Mouse (Mus musculus): ENCODE measurements around the gene Hes3. TPM values are rescaled to one million over a fixed set of nuclear protein-coding genes. Genes with fewer than 3 reads are reported as not detected.

Gene Hes3
- total RNA-seq, 2 experiments from 2014 or later = not detected

DNA sequence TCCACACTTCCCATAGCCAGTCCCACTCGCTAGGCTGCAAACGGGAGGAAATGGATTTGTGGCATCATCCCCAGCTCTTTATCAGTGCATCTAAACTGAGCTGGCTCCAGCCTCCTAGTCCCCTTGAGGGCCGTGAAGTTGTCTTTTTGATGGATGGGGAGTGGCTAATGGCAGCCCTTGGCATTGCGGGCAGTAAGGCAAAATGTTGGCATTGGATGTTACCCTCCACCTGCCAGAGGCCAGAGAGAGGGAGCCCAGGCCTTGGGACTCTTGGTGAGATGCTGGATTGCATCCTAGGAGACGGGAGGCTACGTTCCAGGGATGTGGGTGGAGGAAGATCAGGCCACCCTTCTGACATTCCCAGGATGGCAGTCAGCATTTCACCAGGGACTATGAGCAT, 14.5 kb upstream of the Hes3 start:
- no peak for DNase-seq (ENCODE audit: low spot score)

- DNase-seq (ENCODE audit: low spot score) = no peak
Observed at GRCm38 (mm10) chr4:152304685-152305084, 13.2 kb upstream of the Hes3 start.

DNA sequence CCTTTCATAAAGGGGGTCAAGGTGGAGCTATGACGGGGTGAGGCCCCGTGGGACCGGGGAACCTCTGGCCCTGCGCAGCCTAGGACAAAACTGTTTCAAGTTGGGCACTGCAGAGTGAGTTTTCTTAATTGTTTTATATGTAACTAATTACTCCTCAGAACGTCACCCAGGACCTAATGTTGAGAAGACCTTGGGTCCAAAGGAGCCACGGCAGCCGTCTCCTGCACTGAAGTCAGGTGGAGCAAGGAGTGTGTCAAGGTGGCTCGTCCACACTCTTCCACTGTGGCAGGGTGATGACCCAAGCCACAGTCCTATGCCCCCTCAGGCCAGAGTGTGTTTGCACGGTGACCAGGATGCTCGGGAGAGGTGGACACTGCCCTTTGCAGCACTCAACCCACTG, 11.7 kb upstream of the Hes3 start:
- no peak for DNase-seq (ENCODE audit: low spot score)

DNA sequence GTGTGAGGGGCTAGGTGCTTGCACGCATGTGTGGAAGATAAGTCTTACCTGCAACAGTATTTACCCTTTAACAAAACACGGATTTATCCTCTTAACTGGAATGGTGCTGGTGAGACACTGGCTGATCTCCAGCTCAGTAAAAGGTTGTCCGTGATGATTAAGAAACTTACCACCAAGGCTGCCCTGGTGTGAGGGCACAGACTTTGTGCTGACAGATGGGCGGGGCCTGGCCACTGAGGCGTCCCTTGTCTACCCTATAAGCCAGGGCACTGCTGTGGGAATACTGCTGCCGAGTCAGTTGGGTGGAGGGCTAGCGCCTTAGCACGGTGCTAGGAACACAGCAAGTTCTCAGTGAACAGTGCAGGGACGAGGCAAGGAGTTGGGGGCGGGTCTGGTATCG, 10.6 kb upstream of the Hes3 start:
- no peak for DNase-seq (ENCODE audit: low spot score)

GRCm38 (mm10) chr4:152300375-152300774, 8.9 kb upstream of the Hes3 start:
- DNase-seq (ENCODE audit: low spot score) = no peak

- no peak for DNase-seq (ENCODE audit: low spot score)
Observed at GRCm38 (mm10) chr4:152298836-152299235, 7.4 kb upstream of the Hes3 start.

DNA sequence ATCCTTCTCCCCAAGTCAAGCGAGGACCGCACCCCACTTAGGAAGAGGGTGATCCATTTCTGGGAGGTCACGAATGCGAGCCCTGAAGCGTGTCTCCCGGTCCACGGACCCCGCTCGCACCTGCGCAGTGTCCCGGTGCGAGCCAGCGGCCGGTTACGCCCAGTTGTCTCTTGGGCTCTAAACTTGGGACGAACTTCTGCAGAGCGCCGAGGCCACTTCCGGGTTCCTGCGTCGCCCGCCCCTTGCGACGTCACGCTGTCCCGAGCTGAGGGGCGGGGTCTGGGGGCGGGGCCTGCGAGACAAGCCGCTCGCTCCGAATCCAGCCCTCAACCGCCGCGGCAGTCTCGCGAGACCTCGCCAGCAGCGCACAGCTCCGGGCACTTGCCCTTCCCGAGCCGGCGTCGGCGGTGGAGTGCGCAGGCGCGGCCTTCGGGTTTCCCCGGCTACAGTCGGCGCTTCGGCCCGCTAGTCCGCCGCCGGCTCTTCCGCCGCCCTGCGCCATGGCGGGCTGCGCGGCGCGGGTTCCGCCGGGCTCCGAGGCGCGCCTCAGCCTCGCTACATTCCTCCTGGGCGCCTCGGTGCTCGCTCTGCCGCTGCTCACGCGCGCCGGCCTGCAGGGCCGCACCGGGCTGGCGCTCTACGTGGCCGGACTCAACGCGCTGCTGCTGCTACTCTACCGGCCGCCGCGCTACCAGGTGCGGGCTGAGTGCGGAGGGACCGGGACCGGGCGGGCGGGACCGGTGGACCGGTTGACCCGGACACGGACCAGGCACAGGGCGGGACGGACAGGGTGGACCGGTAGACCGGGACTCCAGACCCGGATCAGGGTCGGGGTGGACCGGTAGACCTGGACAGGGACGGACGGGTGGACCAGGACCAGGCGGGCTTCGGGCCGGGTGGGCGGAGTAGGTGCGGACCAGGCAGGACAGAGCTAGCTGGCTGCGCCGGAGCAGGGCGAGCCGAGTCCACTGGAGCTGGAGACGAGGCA, 5.7 kb upstream of the Hes3 start, which contains the start of gene Icmt:
Icmt (plus strand) TSS at position 354 of the 988 bp plus-strand sequence.
- peak; percentile 99 for DNase-seq (ENCODE audit: low spot score)

GRCm38 (mm10) chr4:152296371-152296770, 4.9 kb upstream of the Hes3 start:
- no peak for DNase-seq (ENCODE audit: low spot score)

GRCm38 (mm10) chr4:152295916-152296315, 4.5 kb upstream of the Hes3 start:
- no peak for DNase-seq (ENCODE audit: low spot score)

DNA sequence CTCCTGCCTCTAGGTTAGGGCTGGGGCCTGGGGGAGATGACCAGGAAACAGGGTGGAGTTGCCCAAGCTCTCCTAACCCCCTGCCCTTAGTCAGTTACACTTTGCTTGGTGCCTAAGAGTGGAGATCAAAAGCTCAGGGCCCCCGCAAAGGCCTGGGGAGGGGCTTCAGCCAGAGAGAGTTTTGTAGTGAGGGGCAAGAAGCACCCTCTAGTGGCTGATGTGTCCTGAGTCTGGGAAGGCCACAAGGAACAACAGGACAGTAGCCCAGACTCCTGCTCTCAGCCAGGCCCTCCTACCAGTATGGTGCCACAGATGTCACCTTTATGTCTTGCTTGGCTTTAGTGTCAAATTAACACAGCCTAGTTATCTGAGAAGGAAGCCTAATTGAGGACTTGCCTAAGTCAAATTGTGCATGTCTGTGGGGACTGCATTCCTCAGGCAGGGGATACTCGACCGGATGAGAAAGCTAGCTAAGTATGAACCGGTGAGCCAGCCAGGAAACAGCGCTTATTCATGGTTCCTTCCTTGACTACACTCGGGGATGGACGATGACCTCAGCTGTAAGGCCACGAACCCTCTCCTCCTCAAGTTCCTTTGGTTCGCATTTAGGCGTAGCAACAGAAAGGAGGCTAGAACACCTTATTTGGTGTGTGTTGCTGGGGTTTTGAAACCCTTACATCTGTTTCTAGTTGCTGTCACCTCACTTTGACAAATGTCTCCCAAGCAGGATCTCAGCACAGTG, 2.9 kb upstream of the Hes3 start:
- no peak for DNase-seq (ENCODE audit: low spot score)

DNA sequence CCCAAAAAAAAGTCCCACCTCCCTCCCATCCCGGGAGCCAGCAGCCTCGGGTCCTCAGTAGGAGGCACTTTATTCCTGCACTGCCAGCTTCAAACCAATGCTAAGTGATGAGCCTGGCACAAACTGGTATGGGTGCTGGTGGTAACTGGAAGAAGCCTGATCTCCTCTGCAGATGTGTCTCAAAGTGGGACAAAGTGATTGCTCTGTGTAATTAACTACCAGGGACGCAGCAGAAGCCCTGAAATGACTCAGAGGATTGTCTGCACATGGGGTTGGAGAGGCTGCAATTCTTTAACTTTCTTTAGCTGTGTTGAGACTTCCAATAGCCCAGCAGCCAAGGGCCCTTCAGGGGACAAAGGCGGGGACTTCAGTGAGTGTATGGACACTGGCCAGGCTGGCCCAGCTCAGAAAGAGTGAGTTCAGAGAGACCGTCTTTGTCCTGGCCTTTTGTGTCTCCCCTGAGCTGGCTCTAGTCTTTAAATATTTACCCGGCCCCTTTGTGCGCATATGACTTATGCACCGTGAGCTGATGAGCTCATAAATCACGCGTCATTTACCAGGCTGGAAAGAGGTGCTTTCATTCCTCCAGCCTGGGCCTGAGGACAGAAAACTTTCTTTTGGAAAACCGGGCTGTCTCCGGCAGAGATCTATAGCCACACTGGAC, 772 bp upstream of the Hes3 start:
- no peak for DNase-seq (ENCODE audit: low spot score)

GRCm38 (mm10) chr4:152290991-152291390, 471 bp downstream of the Hes3 start:
- DNase-seq (ENCODE audit: low spot score) = no peak

DNA sequence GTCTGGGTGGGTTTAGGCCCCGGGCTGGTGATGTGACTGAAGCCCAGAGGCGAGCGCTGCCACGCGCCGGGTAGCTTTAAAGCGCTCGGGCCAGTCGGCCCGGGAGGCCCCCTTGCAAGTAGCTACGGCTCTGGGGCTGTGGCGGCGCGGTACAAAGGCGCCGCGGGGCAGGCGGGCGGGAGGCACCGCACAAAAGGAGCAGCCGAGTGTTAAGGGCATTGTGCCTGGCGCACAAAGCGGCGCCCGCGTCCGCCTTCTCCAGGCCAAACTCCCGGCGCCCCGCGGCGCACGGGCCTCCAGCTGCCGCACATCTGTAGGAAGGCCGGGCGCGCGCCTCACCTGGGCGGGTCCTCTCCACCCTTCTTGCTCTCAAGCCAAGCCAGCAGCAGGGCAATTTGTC, 1.1 kb downstream of the Hes3 start:
- no peak for DNase-seq (ENCODE audit: low spot score)

DNA sequence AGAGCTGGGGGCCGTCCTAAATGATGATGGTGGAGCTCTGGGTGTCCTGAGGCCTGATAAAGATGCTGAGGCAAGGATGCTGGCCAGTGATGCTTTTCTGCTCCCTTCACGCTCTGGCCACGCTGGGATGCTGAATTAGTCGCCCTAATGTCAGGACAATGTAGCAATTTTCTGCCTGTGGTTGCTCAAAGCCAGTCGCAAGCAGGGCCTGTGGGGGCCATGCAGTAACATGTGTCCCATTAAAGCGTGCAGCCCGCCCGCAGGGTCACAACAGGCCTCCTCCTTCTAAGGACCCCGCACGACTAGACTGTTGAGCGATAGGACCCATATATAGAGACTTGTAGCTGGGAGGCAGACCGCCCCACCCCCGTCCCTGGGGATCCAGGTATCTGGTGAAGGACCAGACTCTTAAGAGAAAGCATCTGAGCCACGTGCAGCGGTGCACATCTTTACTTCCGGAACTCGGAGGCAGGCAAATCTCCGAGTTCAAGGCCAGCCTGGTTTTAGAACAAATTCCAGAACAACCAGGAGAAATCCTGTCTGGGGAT, 3.0 kb downstream of the Hes3 start:
- no peak for DNase-seq (ENCODE audit: low spot score)

GRCm38 (mm10) chr4:152287317-152288120, 3.9 kb downstream of the Hes3 start:
- no peak for DNase-seq (ENCODE audit: low spot score)

GRCm38 (mm10) chr4:152286887-152287286, 4.6 kb downstream of the Hes3 start:
- DNase-seq (ENCODE audit: low spot score) = peak; percentile 52

- no peak for DNase-seq (ENCODE audit: low spot score)
Observed at GRCm38 (mm10) chr4:152286183-152286582, 5.3 kb downstream of the Hes3 start.

GRCm38 (mm10) chr4:152285505-152285904, 6.0 kb downstream of the Hes3 start:
- DNase-seq (ENCODE audit: low spot score) = peak; percentile 78

- DNase-seq (ENCODE audit: low spot score) = peak; percentile 81
Observed at GRCm38 (mm10) chr4:152283186-152283950, 8.1 kb downstream of the Hes3 start.

- DNase-seq (ENCODE audit: low spot score) = no peak
Observed at GRCm38 (mm10) chr4:152282721-152283120, 8.7 kb downstream of the Hes3 start.
